Mouse (Mus musculus): ENCODE measurements around the gene Map9. TPM values are rescaled to one million over a fixed set of nuclear protein-coding genes. Genes with fewer than 3 reads are reported as not detected.
"Not testable (repeated sequence)": the region's sequence is repeated elsewhere in the genome, so short reads cannot be mapped to it uniquely, and the experiment has no call there.

Map9 gene
- 1 to 10 TPM; 2.0 to 2.6 TPM for total RNA-seq (2021)

GRCm38 (mm10) chr3:82357797-82358524 lies at the start of gene Map9:
Gene Map9, plus strand, starts transcription at chr3:82358044.
- DNase-seq (ENCODE audit: low spot score), result peak; percentile 95
- intact Hi-C loops (cut with DNase I), result loop anchor here (10.0 kb wide), 1 partner anchor 423 kb away; the partner anchor contains the start of gene Ctso

- intact Hi-C loops (cut with DNase I), result no loop called here
- DNase-seq (ENCODE audit: low spot score), result no peak
Measured at GRCm38 (mm10) chr3:82315728-82316127, 42.1 kb upstream of the Map9 start.

- intact Hi-C loops (cut with DNase I); DNase-seq (ENCODE audit: low spot score): not testable (repeated sequence)
Measured at GRCm38 (mm10) chr3:82326736-82327135, 31.1 kb upstream of the Map9 start.

- intact Hi-C loops (cut with DNase I), result no loop called here
Measured at GRCm38 (mm10) chr3:82332067-82332466, 25.8 kb upstream of the Map9 start.

GRCm38 (mm10) chr3:82332536-82332935 lies 25.3 kb upstream of the Map9 start:
- intact Hi-C loops (cut with DNase I), result no loop called here
- no peak for DNase-seq (ENCODE audit: low spot score)

More at GRCm38 (mm10) chr3:82332067-82332466, 25.8 kb upstream of the Map9 start:
- DNase-seq (ENCODE audit: low spot score), result no peak

GRCm38 (mm10) chr3:82333128-82333969 lies 24.5 kb upstream of the Map9 start:
- intact Hi-C loops (cut with DNase I), result loop anchor here (1.0 kb wide), 1 partner anchor 286 kb away; no protein-coding TSS in a partner anchor
- no peak for DNase-seq (ENCODE audit: low spot score)

GRCm38 (mm10) chr3:82340111-82340510 lies 17.7 kb upstream of the Map9 start:
- intact Hi-C loops (cut with DNase I), result no loop called here
- DNase-seq (ENCODE audit: low spot score), result no peak

GRCm38 (mm10) chr3:82348277-82348860 lies 9.5 kb upstream of the Map9 start:
- intact Hi-C loops (cut with DNase I), result no loop called here
- DNase-seq (ENCODE audit: low spot score), result no peak

GRCm38 (mm10) chr3:82350321-82350720 lies 7.5 kb upstream of the Map9 start:
- DNase-seq (ENCODE audit: low spot score), result no peak
- intact Hi-C loops (cut with DNase I), result loop anchor here (5.0 to 10.0 kb wide), 3 partner anchors 303 to 416 kb away; partner anchors contain the start of gene Ctso

- intact Hi-C loops (cut with DNase I), result loop anchor here (10.0 kb wide), 1 partner anchor 423 kb away; the partner anchor contains the start of gene Ctso
- no peak for DNase-seq (ENCODE audit: low spot score)
Measured at GRCm38 (mm10) chr3:82357340-82357739, 504 bp upstream of the Map9 start.

- DNase-seq (ENCODE audit: low spot score), result no peak
- intact Hi-C loops (cut with DNase I), result loop anchor here (10.0 kb wide), 1 partner anchor 424 kb away; the partner anchor contains the start of gene Ctso
Measured at GRCm38 (mm10) chr3:82359036-82359435, 1.2 kb downstream of the Map9 start.

GRCm38 (mm10) chr3:82362452-82362851 lies 4.6 kb downstream of the Map9 start:
- no peak for DNase-seq (ENCODE audit: low spot score)
- intact Hi-C loops (cut with DNase I), result loop anchor here (5.0 kb wide), 1 partner anchor 690 kb away; no protein-coding TSS in a partner anchor

- intact Hi-C loops (cut with DNase I), result loop anchor here (2.0 to 5.0 kb wide), 3 partner anchors 360 to 688 kb away; no protein-coding TSS in a partner anchor
Measured at GRCm38 (mm10) chr3:82364505-82364904, 6.7 kb downstream of the Map9 start.

GRCm38 (mm10) chr3:82364988-82365387 lies 7.1 kb downstream of the Map9 start:
- intact Hi-C loops (cut with DNase I), result loop anchor here (2.0 to 5.0 kb wide), 3 partner anchors 360 to 687 kb away; no protein-coding TSS in a partner anchor
- no peak for DNase-seq (ENCODE audit: low spot score)

More at GRCm38 (mm10) chr3:82364505-82364904, 6.7 kb downstream of the Map9 start:
- no peak for DNase-seq (ENCODE audit: low spot score)

GRCm38 (mm10) chr3:82369063-82369860 lies 11.4 kb downstream of the Map9 start:
- intact Hi-C loops (cut with DNase I), result no loop called here
- no peak for DNase-seq (ENCODE audit: low spot score)

- DNase-seq (ENCODE audit: low spot score), result no peak
Measured at GRCm38 (mm10) chr3:82370439-82371011, 12.7 kb downstream of the Map9 start.

GRCm38 (mm10) chr3:82376965-82377364 lies 19.1 kb downstream of the Map9 start:
- DNase-seq (ENCODE audit: low spot score), result no peak
- intact Hi-C loops (cut with DNase I), result no loop called here

More at GRCm38 (mm10) chr3:82370439-82371011, 12.7 kb downstream of the Map9 start:
- intact Hi-C loops (cut with DNase I), result no loop called here

- intact Hi-C loops (cut with DNase I), result no loop called here
- no peak for DNase-seq (ENCODE audit: low spot score)
Measured at GRCm38 (mm10) chr3:82382325-82382724, 24.5 kb downstream of the Map9 start.

- intact Hi-C loops (cut with DNase I), result no loop called here
- DNase-seq (ENCODE audit: low spot score), result no peak
Measured at GRCm38 (mm10) chr3:82385091-82385490, 27.2 kb downstream of the Map9 start.

Measured in heart, postnatal 25 days (tissue).